19 mouse cellular contexts compared by ENCODE assay signal in the genomic region with DNA sequence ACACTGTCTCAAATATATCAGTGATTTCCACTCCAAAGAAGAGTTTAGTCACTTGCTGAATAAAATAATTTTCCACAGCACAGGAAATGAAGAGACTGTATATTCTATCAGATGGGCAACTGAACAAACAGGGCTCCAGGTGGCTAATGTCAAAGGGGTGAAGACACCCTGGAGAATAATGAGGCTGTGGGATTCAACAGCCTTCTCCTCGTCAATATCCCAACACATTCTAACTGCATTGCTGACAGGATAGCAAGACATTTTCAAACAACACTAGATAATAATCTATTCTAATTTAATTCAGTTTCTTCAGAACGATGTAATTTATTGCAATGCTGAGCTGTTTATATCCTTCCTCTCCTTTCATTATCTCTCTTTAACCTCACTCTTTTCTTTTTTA.
"Had no signal": no experiment of that assay in that cellular context is flagged by ENCODE, and none has a peak within 500 bp of the region (broad histone marks: within the 10 kb centered on the region; RNA-seq: fewer than 3 reads in every experiment).

No protein-coding gene starts in this region.

- H3K9me3 ChIP-seq: lung, embryonic 15.5 days; midbrain, embryonic 10.5 days; midbrain, embryonic 12.5 days; neural tube, embryonic 13.5 days; neural tube, embryonic 15.5 days had no signal

- H3K9ac ChIP-seq: lung, embryonic 15.5 days; midbrain, embryonic 12.5 days; neural tube, embryonic 13.5 days; neural tube, embryonic 15.5 days had no signal

- H3K36me3 ChIP-seq: lung, embryonic 15.5 days; midbrain, embryonic 10.5 days; midbrain, embryonic 12.5 days; neural tube, embryonic 13.5 days; neural tube, embryonic 15.5 days had no signal

- H3K4me2 ChIP-seq: lung, embryonic 15.5 days; midbrain, embryonic 12.5 days; neural tube, embryonic 13.5 days; neural tube, embryonic 15.5 days had no signal

- H3K4me1 ChIP-seq: lung, embryonic 15.5 days; midbrain, embryonic 10.5 days; midbrain, embryonic 12.5 days; neural tube, embryonic 13.5 days; neural tube, embryonic 15.5 days had no signal

- ATAC-seq: lung, postnatal 0 days; midbrain, embryonic 16.5 days had no signal

- DNase-seq: lung, adult 18-20 months; lung, postnatal 4 days; midbrain, embryonic 14.5 days; retina, postnatal 1 day; right cerebral cortex, adult 18-20 months; right cerebral cortex, postnatal 25 days; right cerebral cortex, postnatal 4 days; spleen, adult 18-20 months; thymus, adult 18-20 months; thymus, postnatal 14 days; thymus, postnatal 36 days had no signal

- H3K27ac ChIP-seq: lung, embryonic 15.5 days; midbrain, embryonic 10.5 days; midbrain, embryonic 12.5 days; neural tube, embryonic 13.5 days; neural tube, embryonic 15.5 days had no signal

- H3K4me3 ChIP-seq: lung, embryonic 15.5 days; midbrain, embryonic 10.5 days; midbrain, embryonic 12.5 days; myocyte; neural tube, embryonic 13.5 days; neural tube, embryonic 15.5 days had no signal

- H3K27me3 ChIP-seq: lung, embryonic 15.5 days; midbrain, embryonic 12.5 days; neural tube, embryonic 13.5 days; neural tube, embryonic 15.5 days had no signal
